Mouse (Mus musculus) hindbrain, embryonic 12.5 days (tissue): ENCODE data around the gene Cd3g. TPM values are rescaled to one million over a fixed set of nuclear protein-coding genes. Genes with fewer than 3 reads are reported as not detected.

Source experiments
- ATAC-seq: fragments of 200-750 bp; cut with Nextera tagmentation; 2 replicates; pipeline ENCODE4 v1.8.0; 2017; ENCODE audit warnings: moderate TSS enrichment; ENCODE audit not compliant: low FRiP score
- H3K27ac ChIP-seq: fragments of 300-500 bp; sonication (generic); 2 replicates; pipeline ENCODE4 v1.5.1; 2016; ENCODE audit warnings: mild to moderate bottlenecking
- H3K27me3 ChIP-seq: fragments of 300-500 bp; sonication (generic); 2 replicates; pipeline ENCODE4 v1.6.1; 2016; ENCODE audit warnings: mild to moderate bottlenecking
- H3K36me3 ChIP-seq: fragments of 300-500 bp; sonication (generic); 2 replicates; pipeline ENCODE4 v1.6.1; 2016; ENCODE audit warnings: mild to moderate bottlenecking
- H3K4me1 ChIP-seq: fragments of 300-500 bp; sonication (generic); 2 replicates; pipeline ENCODE4 v1.6.1; 2016
- H3K4me2 ChIP-seq: fragments of 300-500 bp; sonication (generic); replicated peaks from 2 replicates; pipeline ENCODE4 v1.6.1; 2016; ENCODE audit warnings: mild to moderate bottlenecking
- H3K4me3 ChIP-seq: fragments of 300-500 bp; sonication (generic); 2 replicates; pipeline ENCODE4 v1.5.1; 2016; ENCODE audit warnings: mild to moderate bottlenecking
- H3K9ac ChIP-seq: fragments of 300-500 bp; sonication (generic); 2 replicates; pipeline ENCODE4 v1.6.1; 2016; ENCODE audit warnings: mild to moderate bottlenecking, moderate library complexity
- H3K9me3 ChIP-seq: fragments of 300-500 bp; sonication (generic); replicated peaks from 2 replicates; pipeline ENCODE4 v1.6.1; 2016; ENCODE audit warnings: mild to moderate bottlenecking
- WGBS: fragments of 180-500 bp; shearing (Covaris S2); methylation state at CpG from one replicate; pipeline ENCODE4 v1.1.7; 2016; 5-methylcytosine and 5-hydroxymethylcytosine counted together
- polyA plus RNA-seq: library from polyadenylated mRNA; unstranded; fragments of >200 nt; fragmentation: Nextera tagmentation; extraction: Ambion mirVana; gene quantifications from 2 replicates; pipeline ENCODE4 v1.2.1, GENCODE M21; 2016

Gene Cd3g
- polyA plus RNA-seq, result not detected in 2 replicates

DNA sequence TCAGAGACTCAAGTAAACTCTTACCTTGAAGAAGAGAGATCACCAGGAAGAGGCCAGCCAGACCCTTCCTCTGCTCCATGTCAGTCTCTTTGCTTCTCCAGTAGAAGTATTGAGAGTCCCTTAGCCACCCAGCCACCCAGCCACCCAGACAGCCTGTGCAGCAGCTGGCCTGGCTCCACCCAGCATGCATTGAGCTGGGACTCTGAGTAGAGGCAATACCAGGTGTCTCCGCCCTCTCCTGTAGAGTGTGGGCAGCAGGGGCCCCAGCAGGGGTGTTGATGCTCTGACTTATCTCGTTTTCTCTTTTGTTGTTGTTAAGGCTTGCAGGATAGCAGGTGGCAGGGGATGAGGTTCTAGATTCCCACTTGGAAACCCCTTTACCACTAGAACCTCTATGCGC, at the start of gene Cd3g:
Gene Cd3g, minus strand, starts transcription at position 190 of the 400 bp plus-strand sequence.
- H3K4me3 ChIP-seq, result no peak within 1 kb of the TSS
- WGBS, result 79% methylated on average over 3 of the region's 3 CpGs
- no peaks in the 10 kb centered on the region for H3K4me1 ChIP-seq
- peaks cover 3% of the 10 kb centered on the region; the same call in 1 of the 2 replicates for H3K27me3 ChIP-seq
- H3K27ac ChIP-seq, result no peak within 1 kb of the TSS
- no peak within 1 kb of the TSS for H3K9ac ChIP-seq
- H3K36me3 ChIP-seq, result no peaks in the 10 kb centered on the region
- ATAC-seq, result no peak
- H3K9me3 ChIP-seq, result no peaks in the 10 kb centered on the region
- H3K4me2 ChIP-seq, result no peak within 1 kb of the TSS

DNA sequence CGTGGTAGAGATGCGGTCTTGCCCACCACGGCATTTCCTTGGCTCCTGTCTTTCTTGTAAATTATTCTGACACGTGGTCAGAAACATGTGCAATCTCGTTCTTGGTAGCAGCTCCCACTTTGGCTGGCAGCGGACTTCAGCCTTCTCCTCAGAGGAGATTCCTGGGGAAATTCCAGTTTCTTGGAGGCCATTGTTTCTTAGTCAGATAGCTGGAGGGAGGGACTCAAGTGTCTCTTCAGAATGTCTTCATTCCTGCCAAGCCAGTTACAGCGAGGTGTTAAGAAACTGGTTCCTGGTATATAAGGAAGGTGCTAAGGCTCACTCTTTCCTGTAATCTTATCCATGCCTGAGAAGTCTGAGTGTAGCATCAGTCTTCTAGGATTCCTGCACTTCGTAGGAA, 47.1 kb upstream of the Cd3g start:
- WGBS, result 80% methylated on average over 8 of the region's 8 CpGs
- H3K27ac ChIP-seq, result no peak overlapping the region
- H3K4me1 ChIP-seq, result no peaks in the 10 kb centered on the region
- no peaks in the 10 kb centered on the region for H3K9me3 ChIP-seq
- no peak for ATAC-seq
- no peak overlapping the region for H3K4me2 ChIP-seq
- H3K4me3 ChIP-seq, result no peak overlapping the region
- peaks cover 5% of the 10 kb centered on the region; the same call in 1 of the 2 replicates for H3K27me3 ChIP-seq
- H3K9ac ChIP-seq, result no peak overlapping the region
- no peaks in the 10 kb centered on the region for H3K36me3 ChIP-seq

DNA sequence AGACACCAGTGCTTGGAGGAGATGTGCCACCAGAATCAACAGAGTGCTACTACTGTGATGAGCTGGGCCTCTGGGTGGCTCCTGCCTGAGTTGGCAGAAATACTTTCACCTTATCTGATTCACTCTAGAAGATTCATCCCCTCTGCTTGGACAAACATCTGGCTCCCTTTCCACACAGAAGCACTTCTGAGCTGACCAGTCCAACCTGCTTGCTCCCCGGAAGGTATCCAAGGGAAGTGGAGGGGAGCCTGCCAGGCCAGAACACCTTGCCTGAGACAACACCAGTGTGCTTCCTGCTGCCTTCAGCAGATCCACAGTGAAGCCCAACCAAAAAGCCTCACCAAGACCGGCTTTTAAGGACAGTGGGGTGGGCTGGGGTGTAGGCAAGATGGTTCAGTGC, 44.0 kb upstream of the Cd3g start:
- Histone ChIP-seq H3K9me3 (no peaks in the 10 kb centered on the region), H3K27me3 (no peaks in the 10 kb centered on the region), H3K9ac (no peak overlapping the region), H3K4me3 (no peak overlapping the region), H3K27ac (no peak overlapping the region), H3K4me2 (no peak overlapping the region), H3K4me1 (no peaks in the 10 kb centered on the region), H3K36me3 (no peaks in the 10 kb centered on the region)
- WGBS, result 79% methylated on average over 2 of the region's 2 CpGs
- no peak for ATAC-seq

DNA sequence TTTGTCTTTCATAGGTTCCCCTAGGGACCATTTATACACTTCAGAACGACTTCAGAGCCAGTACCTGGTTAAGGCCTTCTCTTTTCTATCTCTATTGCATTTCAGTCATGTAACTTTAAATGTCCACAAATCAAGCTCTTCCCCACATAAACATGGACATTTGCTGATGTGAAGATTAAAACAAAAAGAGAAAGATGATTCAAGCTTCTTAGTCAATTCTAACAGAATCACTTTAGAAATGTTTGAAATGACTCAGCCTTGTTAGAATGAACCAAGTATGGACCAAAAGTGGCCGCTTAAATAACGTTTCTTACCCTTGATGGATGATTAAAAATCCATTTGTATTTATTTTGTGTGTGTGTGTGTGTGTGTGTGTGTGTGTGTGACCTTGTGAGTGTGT, 43.4 kb upstream of the Cd3g start:
- no peak overlapping the region for H3K27ac ChIP-seq
- H3K4me3 ChIP-seq, result no peak overlapping the region
- H3K4me2 ChIP-seq, result no peak overlapping the region
- no peaks in the 10 kb centered on the region for H3K4me1 ChIP-seq
- H3K27me3 ChIP-seq, result no peaks in the 10 kb centered on the region
- WGBS, result 59% methylated on average over 3 of the region's 3 CpGs
- ATAC-seq, result no peak
- no peaks in the 10 kb centered on the region for H3K9me3 ChIP-seq
- H3K9ac ChIP-seq, result no peak overlapping the region
- no peaks in the 10 kb centered on the region for H3K36me3 ChIP-seq

GRCm38 (mm10) chr9:45022800-45023199, 42.6 kb upstream of the Cd3g start:
- 20% methylated on average over 3 of the region's 3 CpGs for WGBS
- no peak overlapping the region for H3K9ac ChIP-seq
- no peaks in the 10 kb centered on the region for H3K9me3 ChIP-seq

GRCm38 (mm10) chr9:45018031-45018430, 37.8 kb upstream of the Cd3g start:
- WGBS, result 85% methylated on average over 11 of the region's 11 CpGs
- H3K4me3 ChIP-seq, result no peak overlapping the region

More at GRCm38 (mm10) chr9:45022800-45023199, 42.6 kb upstream of the Cd3g start:
- Histone ChIP-seq H3K27ac (no peak overlapping the region), H3K36me3 (no peaks in the 10 kb centered on the region), H3K27me3 (no peaks in the 10 kb centered on the region), H3K4me1 (no peaks in the 10 kb centered on the region), H3K4me3 (no peak overlapping the region), H3K4me2 (no peak overlapping the region)
- ATAC-seq, result no peak

DNA sequence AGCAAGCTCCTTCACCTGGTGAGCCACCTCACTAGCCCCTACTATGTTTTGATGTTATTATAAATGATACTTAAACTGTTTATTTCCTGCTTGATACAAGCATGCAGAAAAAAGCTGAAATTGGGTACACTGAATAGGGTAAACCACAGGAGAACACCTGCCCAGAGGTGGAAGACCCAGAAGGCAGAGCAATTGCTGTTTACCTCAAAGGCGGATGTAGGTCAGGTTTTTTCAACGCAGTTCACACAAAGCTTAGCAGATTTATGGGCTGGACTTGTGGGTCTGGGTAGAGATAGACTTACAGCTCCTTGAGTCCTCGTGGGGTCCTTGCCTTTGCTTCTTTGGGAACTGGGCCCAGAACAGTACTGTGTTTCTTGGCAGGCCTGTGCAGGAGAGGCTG, 35.6 kb upstream of the Cd3g start:
- H3K36me3 ChIP-seq, result no peaks in the 10 kb centered on the region
- H3K4me3 ChIP-seq, result no peak overlapping the region
- no peak overlapping the region for H3K4me2 ChIP-seq
- no peaks in the 10 kb centered on the region for H3K9me3 ChIP-seq
- H3K9ac ChIP-seq, result no peak overlapping the region
- no peak overlapping the region for H3K27ac ChIP-seq
- no peaks in the 10 kb centered on the region for H3K4me1 ChIP-seq
- ATAC-seq, result no peak
- no peaks in the 10 kb centered on the region; the same call in none of the 2 replicates for H3K27me3 ChIP-seq
- WGBS, result 64% methylated on average over 3 of the region's 3 CpGs

More at GRCm38 (mm10) chr9:45018031-45018430, 37.8 kb upstream of the Cd3g start:
- H3K4me1 ChIP-seq, result no peaks in the 10 kb centered on the region
- H3K4me2 ChIP-seq, result no peak overlapping the region
- no peak overlapping the region for H3K27ac ChIP-seq
- no peaks in the 10 kb centered on the region for H3K36me3 ChIP-seq
- no peaks in the 10 kb centered on the region; the same call in 1 of the 2 replicates for H3K27me3 ChIP-seq
- no peak overlapping the region for H3K9ac ChIP-seq
- no peak for ATAC-seq
- no peaks in the 10 kb centered on the region for H3K9me3 ChIP-seq

- H3K4me2 ChIP-seq, result no peak overlapping the region
- no peak overlapping the region for H3K9ac ChIP-seq
- H3K27me3 ChIP-seq, result no peaks in the 10 kb centered on the region; the same call in none of the 2 replicates
- H3K4me3 ChIP-seq, result no peak overlapping the region
- H3K4me1 ChIP-seq, result no peaks in the 10 kb centered on the region
- no peaks in the 10 kb centered on the region for H3K36me3 ChIP-seq
- WGBS, result 45% methylated on average over 2 of the region's 2 CpGs
- H3K27ac ChIP-seq, result no peak overlapping the region
- H3K9me3 ChIP-seq, result no peaks in the 10 kb centered on the region
- no peak for ATAC-seq
Measured at GRCm38 (mm10) chr9:45014879-45015278, 34.6 kb upstream of the Cd3g start.

- no peak overlapping the region for H3K9ac ChIP-seq
- H3K4me2 ChIP-seq, result no peak overlapping the region
- 46% methylated on average over 6 of the region's 6 CpGs for WGBS
- no peaks in the 10 kb centered on the region for H3K9me3 ChIP-seq
- no peak for ATAC-seq
- no peak overlapping the region for H3K27ac ChIP-seq
- H3K36me3 ChIP-seq, result no peaks in the 10 kb centered on the region
- H3K4me1 ChIP-seq, result no peaks in the 10 kb centered on the region
- no peaks in the 10 kb centered on the region; the same call in none of the 2 replicates for H3K27me3 ChIP-seq
- no peak overlapping the region for H3K4me3 ChIP-seq
Measured at GRCm38 (mm10) chr9:45011291-45011690, 31.1 kb upstream of the Cd3g start.

GRCm38 (mm10) chr9:45010461-45010860, 30.2 kb upstream of the Cd3g start:
- Histone ChIP-seq H3K9me3 (no peaks in the 10 kb centered on the region), H3K36me3 (no peaks in the 10 kb centered on the region), H3K4me2 (no peak overlapping the region), H3K27ac (no peak overlapping the region), H3K4me1 (no peaks in the 10 kb centered on the region), H3K9ac (no peak overlapping the region), H3K27me3 (no peaks in the 10 kb centered on the region; the same call in none of the 2 replicates), H3K4me3 (no peak overlapping the region)
- no peak for ATAC-seq
- 81% methylated on average over 4 of the region's 4 CpGs for WGBS

GRCm38 (mm10) chr9:45009180-45010078, 29.2 kb upstream of the Cd3g start, which contains the start of gene Cd3e:
Gene Cd3e (minus strand): TSS chr9:45009627.
- WGBS, result 83% methylated on average over 19 of the region's 19 CpGs
- H3K4me3 ChIP-seq, result no peak within 1 kb of the TSS
- H3K9me3 ChIP-seq, result no peaks in the 10 kb centered on the region
- no peaks in the 10 kb centered on the region for H3K36me3 ChIP-seq
- H3K27me3 ChIP-seq, result no peaks in the 10 kb centered on the region; the same call in none of the 2 replicates
- ATAC-seq, result no peak
- no peak within 1 kb of the TSS for H3K9ac ChIP-seq
- H3K4me1 ChIP-seq, result no peaks in the 10 kb centered on the region
- H3K4me2 ChIP-seq, result no peak within 1 kb of the TSS
- no peak within 1 kb of the TSS for H3K27ac ChIP-seq

- no peaks in the 10 kb centered on the region for H3K4me1 ChIP-seq
- 73% methylated on average over 4 of the region's 4 CpGs for WGBS
Measured at GRCm38 (mm10) chr9:45008342-45008741, 28.1 kb upstream of the Cd3g start.

More at GRCm38 (mm10) chr9:45008342-45008741, 28.1 kb upstream of the Cd3g start:
- H3K4me2 ChIP-seq, result no peak overlapping the region
- H3K9ac ChIP-seq, result no peak overlapping the region
- no peak overlapping the region for H3K4me3 ChIP-seq
- ATAC-seq, result no peak
- no peak overlapping the region for H3K27ac ChIP-seq
- H3K9me3 ChIP-seq, result no peaks in the 10 kb centered on the region
- H3K36me3 ChIP-seq, result no peaks in the 10 kb centered on the region
- H3K27me3 ChIP-seq, result no peaks in the 10 kb centered on the region; the same call in none of the 2 replicates
